24 mouse cellular contexts compared by ENCODE assay signal in the genomic region with DNA sequence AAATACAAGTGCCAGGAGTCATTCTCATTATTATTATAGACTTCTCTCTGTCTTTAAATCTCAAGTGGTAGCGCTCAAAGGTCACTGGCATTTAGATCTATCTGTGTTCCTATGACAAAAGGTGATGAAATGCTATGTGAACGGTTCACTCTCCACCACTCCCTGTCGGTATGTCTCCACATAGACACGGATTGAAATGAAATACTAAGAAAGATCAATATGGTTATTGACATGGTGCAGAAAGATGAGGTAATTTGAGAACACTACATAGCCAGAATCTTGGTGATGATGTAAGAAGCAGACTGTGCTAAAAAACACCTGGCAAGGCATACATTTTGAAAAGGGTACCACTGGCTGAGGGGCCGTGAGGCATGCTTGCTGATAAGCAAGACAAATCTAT.
DNase-seq lines count a peak whose midpoint lies in the region; ATAC-seq and TF ChIP-seq lines count a peak whose summit lies in the region.
"Had no signal": no experiment of that assay in that cellular context is flagged by ENCODE, and none has a peak within 500 bp of the region (broad histone marks: within the 10 kb centered on the region; RNA-seq: fewer than 3 reads in every experiment).

No protein-coding gene starts in this region.

- peak; percentile 28 for DNase-seq in heart, adult 11 months
- no peak for DNase-seq in heart, postnatal 25 days (ENCODE audit: low spot score)
- DNase-seq in liver, adult 2 months (ENCODE audit: extremely low read depth, low read depth, low spot score): peak; percentile 52
- no peak for DNase-seq in liver
- peak; percentile 12 for DNase-seq in midbrain, embryonic 11.5 days (ENCODE audit: low spot score, missing footprints)
- DNase-seq in midbrain, embryonic 10.5 days (ENCODE audit: low spot score): no peak
- DNase-seq: adrenal gland, adult 8-10 months; adrenal gland, postnatal 14 days; adrenal gland, postnatal 36 days; B cell, adult 2 months; cerebellum, adult 11-12 months; cerebellum, adult 2 months; cerebellum, adult 9-10 months; cerebellum, postnatal 10 days; cerebellum, postnatal 25 days had no signal

- no peaks in the 10 kb centered on the region; the same call in 1 of the 2 replicates for H3K4me1 ChIP-seq in liver, adult 2 months (ENCODE audit: control insufficient read depth, insufficient read depth, low read length)
- H3K4me1 ChIP-seq in midbrain, embryonic 11.5 days (ENCODE audit: control insufficient read depth, insufficient read depth, low read length): no peaks in the 10 kb centered on the region
- H3K4me1 ChIP-seq in midbrain, embryonic 10.5 days: peaks cover 9% of the 10 kb centered on the region
- H3K4me1 ChIP-seq: forebrain, embryonic 13.5 days; forebrain, embryonic 15.5 days had no signal

- no peak overlapping the region for H3K4me3 ChIP-seq in liver, adult 2 months (ENCODE audit: insufficient read depth, low read depth, low read length)
- H3K4me3 ChIP-seq in midbrain, embryonic 11.5 days (ENCODE audit: low read depth, low read length): no peak overlapping the region
- no peak overlapping the region for H3K4me3 ChIP-seq in midbrain, embryonic 10.5 days
- H3K4me3 ChIP-seq: embryonic facial prominence, embryonic 10.5 days; embryonic facial prominence, embryonic 12.5 days; forebrain, embryonic 13.5 days; forebrain, embryonic 15.5 days had no signal

- no peak overlapping the region for H3K27ac ChIP-seq in liver, adult 2 months (replicated peaks; ENCODE audit: insufficient read depth, low read depth, low read length)
- H3K27ac ChIP-seq in midbrain, embryonic 11.5 days (ENCODE audit: low read depth, low read length): no peak overlapping the region
- no peak overlapping the region for H3K27ac ChIP-seq in midbrain, embryonic 10.5 days (replicated peaks)
- H3K27ac ChIP-seq: embryonic facial prominence, embryonic 10.5 days; embryonic facial prominence, embryonic 12.5 days; forebrain, embryonic 13.5 days; forebrain, embryonic 15.5 days had no signal

- no peaks in the 10 kb centered on the region for H3K9me3 ChIP-seq in midbrain, embryonic 11.5 days (ENCODE audit: control insufficient read depth, low read length)
- no peaks in the 10 kb centered on the region for H3K9me3 ChIP-seq in midbrain, embryonic 10.5 days (replicated peaks)
- H3K9me3 ChIP-seq: embryonic facial prominence, embryonic 10.5 days; embryonic facial prominence, embryonic 12.5 days; forebrain, embryonic 13.5 days; forebrain, embryonic 15.5 days; G1E had no signal

- H3K27me3 ChIP-seq in liver, adult 2 months (ENCODE audit: control insufficient read depth, insufficient read depth, low read length): no peaks in the 10 kb centered on the region
- H3K27me3 ChIP-seq in midbrain, embryonic 11.5 days (ENCODE audit: control insufficient read depth, insufficient read depth, low read length): no peaks in the 10 kb centered on the region
- no peaks in the 10 kb centered on the region for H3K27me3 ChIP-seq in midbrain, embryonic 10.5 days (ENCODE audit: low read depth, poor library complexity, severe bottlenecking)
- H3K27me3 ChIP-seq: CH12.LX; embryonic facial prominence, embryonic 12.5 days; forebrain, embryonic 13.5 days; forebrain, embryonic 15.5 days had no signal

- no peaks in the 10 kb centered on the region for H3K36me3 ChIP-seq in liver, adult 2 months (ENCODE audit: control insufficient read depth, insufficient read depth, low read length)
- no peaks in the 10 kb centered on the region for H3K36me3 ChIP-seq in midbrain, embryonic 11.5 days (ENCODE audit: control insufficient read depth, insufficient read depth, low read length)
- no peaks in the 10 kb centered on the region for H3K36me3 ChIP-seq in midbrain, embryonic 10.5 days
- H3K36me3 ChIP-seq: embryonic facial prominence, embryonic 10.5 days; embryonic facial prominence, embryonic 12.5 days; forebrain, embryonic 15.5 days; G1E had no signal

- 25% methylated on average over 5 of the region's 5 CpGs for WGBS in liver, adult 2 months
- 89% methylated on average over 5 of the region's 5 CpGs for WGBS in midbrain, embryonic 11.5 days
- WGBS in midbrain, embryonic 10.5 days: 92% methylated on average over 5 of the region's 5 CpGs

- intact Hi-C loops in heart, postnatal 25 days (cut with DNase I): no loop called here

- ATAC-seq in midbrain, embryonic 11.5 days (ENCODE audit: low FRiP score): no peak
- ATAC-seq: activated CD4-positive, CD25-positive, alpha-beta regulatory T cell, adult 4 months; CD4-positive, CD25-positive, alpha-beta regulatory T cell, adult 4 months; forebrain, embryonic 13.5 days; forebrain, embryonic 15.5 days; Patski had no signal

- no peak for TF ChIP-seq CTCF in liver, adult 2 months (IDR thresholded peaks at IDR 0.05; ENCODE audit: low read depth, low read length)

- H3K9ac ChIP-seq in liver, adult 2 months (ENCODE audit: low read depth, low read length): no peak overlapping the region
- no peak overlapping the region for H3K9ac ChIP-seq in midbrain, embryonic 11.5 days (ENCODE audit: low read length)
- H3K9ac ChIP-seq: embryonic facial prominence, embryonic 12.5 days; forebrain, embryonic 13.5 days; forebrain, embryonic 15.5 days had no signal

- no peaks in the 10 kb centered on the region for H3K79me2 ChIP-seq in liver, adult 2 months (ENCODE audit: control insufficient read depth, insufficient read depth, low read length)

- H3K4me2 ChIP-seq in midbrain, embryonic 11.5 days: no peak overlapping the region
- H3K4me2 ChIP-seq: embryonic facial prominence, embryonic 12.5 days; forebrain, embryonic 13.5 days; forebrain, embryonic 15.5 days had no signal

- no peak for TF ChIP-seq POLR2A in liver, adult 2 months (IDR thresholded peaks at IDR 0.05; ENCODE audit: extremely low read depth, insufficient read depth, low read length)

Comparison
In these comparisons a context has a peak if more than half of its experiments do, and no peak if none do; other contexts are left out.
1. DNase-seq: peak in heart, adult 11 months (single experiment), liver, adult 2 months (single experiment) and midbrain, embryonic 11.5 days (single experiment); none in heart, postnatal 25 days (single experiment), liver (single experiment) and midbrain, embryonic 10.5 days (single experiment).